Mouse (Mus musculus): ENCODE data around the gene Acat3. TPM values are rescaled to one million over a fixed set of nuclear protein-coding genes. Genes with fewer than 3 reads are reported as not detected.

Gene Acat3
- total and polyA plus RNA-seq, 2 experiments, result 178 to 255 TPM

- peak; percentile 93 for DNase-seq (ENCODE audit: extremely low read depth, low read depth, low spot score)
- 25% methylated on average over 8 of the region's 8 CpGs for WGBS
- peaks cover 28% of the 10 kb centered on the region for H3K4me1 ChIP-seq (ENCODE audit: control insufficient read depth, insufficient read depth, low read length)
- H3K79me2 ChIP-seq (ENCODE audit: control insufficient read depth, insufficient read depth, low read length), result no peaks in the 10 kb centered on the region
- H3K27ac ChIP-seq (replicated peaks; ENCODE audit: insufficient read depth, low read depth, low read length), result peak overlapping the region; percentile 90
- no peaks in the 10 kb centered on the region for H3K27me3 ChIP-seq (ENCODE audit: control insufficient read depth, insufficient read depth, low read length)
- H3K36me3 ChIP-seq (ENCODE audit: control insufficient read depth, insufficient read depth, low read length), result peaks cover 45% of the 10 kb centered on the region
- no peak overlapping the region for H3K4me3 ChIP-seq (ENCODE audit: insufficient read depth, low read depth, low read length)
- H3K9ac ChIP-seq (ENCODE audit: low read depth, low read length), result no peak overlapping the region
- no peak for TF ChIP-seq POLR2A (IDR thresholded peaks at IDR 0.05; ENCODE audit: extremely low read depth, insufficient read depth, low read length)
- no peak for TF ChIP-seq CTCF (IDR thresholded peaks at IDR 0.05; ENCODE audit: low read depth, low read length)
Observed at GRCm38 (mm10) chr17:12925703-12926180, 14.7 kb downstream of the Acat3 start.

GRCm38 (mm10) chr17:12925001-12925400 is 15.4 kb downstream of the Acat3 start:
- Histone ChIP-seq H3K9ac (ENCODE audit: low read depth, low read length) (no peak overlapping the region), H3K4me3 (ENCODE audit: insufficient read depth, low read depth, low read length) (no peak overlapping the region), H3K4me1 (ENCODE audit: control insufficient read depth, insufficient read depth, low read length) (peaks cover 24% of the 10 kb centered on the region), H3K27me3 (ENCODE audit: control insufficient read depth, insufficient read depth, low read length) (no peaks in the 10 kb centered on the region), H3K36me3 (ENCODE audit: control insufficient read depth, insufficient read depth, low read length) (peaks cover 52% of the 10 kb centered on the region), H3K79me2 (ENCODE audit: control insufficient read depth, insufficient read depth, low read length) (no peaks in the 10 kb centered on the region), H3K27ac (replicated peaks; ENCODE audit: insufficient read depth, low read depth, low read length) (peak overlapping the region; percentile 32; the same call in 1 of the 2 replicates)
- no peak for TF ChIP-seq POLR2A (IDR thresholded peaks at IDR 0.05; ENCODE audit: extremely low read depth, insufficient read depth, low read length)
- no peak for TF ChIP-seq CTCF (IDR thresholded peaks at IDR 0.05; ENCODE audit: low read depth, low read length)
- DNase-seq (ENCODE audit: extremely low read depth, low read depth, low spot score), result peak; percentile 100
- 23% methylated on average over 3 of the region's 3 CpGs for WGBS

GRCm38 (mm10) chr17:12921073-12921472 is 19.3 kb downstream of the Acat3 start:
- H3K4me1 ChIP-seq (ENCODE audit: control insufficient read depth, insufficient read depth, low read length), result peaks cover 13% of the 10 kb centered on the region
- 67% methylated on average over 1 of the region's 1 CpGs for WGBS
- TF ChIP-seq CTCF (IDR thresholded peaks at IDR 0.05; ENCODE audit: low read depth, low read length), result no peak
- TF ChIP-seq POLR2A (IDR thresholded peaks at IDR 0.05; ENCODE audit: extremely low read depth, insufficient read depth, low read length), result no peak
- DNase-seq (ENCODE audit: extremely low read depth, low read depth, low spot score), result peak; percentile 45
- peaks cover 54% of the 10 kb centered on the region for H3K36me3 ChIP-seq (ENCODE audit: control insufficient read depth, insufficient read depth, low read length)
- no peaks in the 10 kb centered on the region for H3K27me3 ChIP-seq (ENCODE audit: control insufficient read depth, insufficient read depth, low read length)
- H3K79me2 ChIP-seq (ENCODE audit: control insufficient read depth, insufficient read depth, low read length), result no peaks in the 10 kb centered on the region; the same call in 1 of the 2 replicates
- H3K27ac ChIP-seq (replicated peaks; ENCODE audit: insufficient read depth, low read depth, low read length), result no peak overlapping the region
- H3K4me3 ChIP-seq (ENCODE audit: insufficient read depth, low read depth, low read length), result no peak overlapping the region
- no peak overlapping the region for H3K9ac ChIP-seq (ENCODE audit: low read depth, low read length)

- Histone ChIP-seq H3K27ac (replicated peaks; ENCODE audit: insufficient read depth, low read depth, low read length) (peak overlapping the region; percentile 70), H3K9ac (ENCODE audit: low read depth, low read length) (peak overlapping the region; percentile 78), H3K36me3 (ENCODE audit: control insufficient read depth, insufficient read depth, low read length) (peaks cover 41% of the 10 kb centered on the region), H3K27me3 (ENCODE audit: control insufficient read depth, insufficient read depth, low read length) (no peaks in the 10 kb centered on the region), H3K79me2 (ENCODE audit: control insufficient read depth, insufficient read depth, low read length) (no peaks in the 10 kb centered on the region; the same call in 1 of the 2 replicates), H3K4me3 (ENCODE audit: insufficient read depth, low read depth, low read length) (peak overlapping the region; percentile 66), H3K4me1 (ENCODE audit: control insufficient read depth, insufficient read depth, low read length) (peaks cover 2% of the 10 kb centered on the region)
- under 1% methylated on average over 40 of the region's 40 CpGs for WGBS
- peak; percentile 60 for DNase-seq (ENCODE audit: extremely low read depth, low read depth, low spot score)
- no peak for TF ChIP-seq CTCF (IDR thresholded peaks at IDR 0.05; ENCODE audit: low read depth, low read length)
- TF ChIP-seq POLR2A (IDR thresholded peaks at IDR 0.05; ENCODE audit: extremely low read depth, insufficient read depth, low read length), result no peak
Observed at GRCm38 (mm10) chr17:12916588-12917380, 23.6 kb downstream of the Acat3 start.

GRCm38 (mm10) chr17:12915881-12916583 is 24.4 kb downstream of the Acat3 start, which contains the start of gene Mrpl18:
TSS of gene Mrpl18 (minus strand) at chr17:12916345.
- no peaks in the 10 kb centered on the region; the same call in 1 of the 2 replicates for H3K79me2 ChIP-seq (ENCODE audit: control insufficient read depth, insufficient read depth, low read length)
- peak; percentile 97 for DNase-seq (ENCODE audit: extremely low read depth, low read depth, low spot score)
- H3K4me3 ChIP-seq (ENCODE audit: insufficient read depth, low read depth, low read length), result peak within 1 kb of the TSS; percentile 68
- H3K9ac ChIP-seq (ENCODE audit: low read depth, low read length), result peak within 1 kb of the TSS; percentile 78
- peak; percentile 88 for TF ChIP-seq POLR2A (IDR thresholded peaks at IDR 0.05; ENCODE audit: extremely low read depth, insufficient read depth, low read length)
- TF ChIP-seq CTCF (IDR thresholded peaks at IDR 0.05; ENCODE audit: low read depth, low read length), result no peak
- peaks cover 43% of the 10 kb centered on the region for H3K36me3 ChIP-seq (ENCODE audit: control insufficient read depth, insufficient read depth, low read length)
- WGBS, result under 1% methylated on average over 56 of the region's 56 CpGs
- H3K4me1 ChIP-seq (ENCODE audit: control insufficient read depth, insufficient read depth, low read length), result peaks cover 2% of the 10 kb centered on the region
- H3K27me3 ChIP-seq (ENCODE audit: control insufficient read depth, insufficient read depth, low read length), result no peaks in the 10 kb centered on the region
- peak within 1 kb of the TSS; percentile 70 for H3K27ac ChIP-seq (replicated peaks; ENCODE audit: insufficient read depth, low read depth, low read length)
